Mouse (Mus musculus): ENCODE results near the gene Tstd2.

Gene Tstd2

GRCm38 (mm10) chr4:46084416-46085172, 53.9 kb downstream of the Tstd2 start:
- DNase-seq (ENCODE audit: low spot score in 2 of 2): no peak

- DNase-seq (ENCODE audit: low spot score in 2 of 2): no peak
Measured at GRCm38 (mm10) chr4:46082555-46082954, 55.9 kb downstream of the Tstd2 start.

GRCm38 (mm10) chr4:46080261-46080660, 58.2 kb downstream of the Tstd2 start:
- DNase-seq (ENCODE audit: low spot score in 2 of 2): no peak

- DNase-seq (ENCODE audit: low spot score in 2 of 2): no peak
Measured at GRCm38 (mm10) chr4:46076892-46077291, 61.6 kb downstream of the Tstd2 start.

- DNase-seq (ENCODE audit: low spot score in 2 of 2): no peak
Measured at GRCm38 (mm10) chr4:46075664-46076063, 62.8 kb downstream of the Tstd2 start.

GRCm38 (mm10) chr4:46073736-46074135, 64.8 kb downstream of the Tstd2 start:
- no peak for DNase-seq (ENCODE audit: low spot score in 2 of 2)

GRCm38 (mm10) chr4:46072631-46073030, 65.9 kb downstream of the Tstd2 start:
- DNase-seq (ENCODE audit: low spot score in 2 of 2): no peak

- no peak for DNase-seq (ENCODE audit: low spot score in 2 of 2)
Measured at GRCm38 (mm10) chr4:46069851-46070482, 68.5 kb downstream of the Tstd2 start.

GRCm38 (mm10) chr4:46068573-46068972, 69.9 kb downstream of the Tstd2 start:
- no peak for DNase-seq (ENCODE audit: low spot score in 2 of 2)

- DNase-seq (ENCODE audit: low spot score in 2 of 2): no peak
Measured at GRCm38 (mm10) chr4:46068060-46068459, 70.4 kb downstream of the Tstd2 start.

GRCm38 (mm10) chr4:46065695-46066340, 72.7 kb downstream of the Tstd2 start:
- no peak for DNase-seq (ENCODE audit: low spot score in 2 of 2)

- DNase-seq (ENCODE audit: low spot score in 2 of 2): no peak
Measured at GRCm38 (mm10) chr4:46064961-46065360, 73.5 kb downstream of the Tstd2 start.
